Mouse (Mus musculus) cerebellum, adult 9-11 months (tissue): ENCODE data around the gene Clasp2.
"Not testable (repeated sequence)": the region's sequence is repeated elsewhere in the genome, so short reads cannot be mapped to it uniquely, and the experiment has no call there.

Experiments
- DNase-seq: peaks from one replicate; pipeline ENCODE4 v3.0.0; 2022

Gene Clasp2

DNA sequence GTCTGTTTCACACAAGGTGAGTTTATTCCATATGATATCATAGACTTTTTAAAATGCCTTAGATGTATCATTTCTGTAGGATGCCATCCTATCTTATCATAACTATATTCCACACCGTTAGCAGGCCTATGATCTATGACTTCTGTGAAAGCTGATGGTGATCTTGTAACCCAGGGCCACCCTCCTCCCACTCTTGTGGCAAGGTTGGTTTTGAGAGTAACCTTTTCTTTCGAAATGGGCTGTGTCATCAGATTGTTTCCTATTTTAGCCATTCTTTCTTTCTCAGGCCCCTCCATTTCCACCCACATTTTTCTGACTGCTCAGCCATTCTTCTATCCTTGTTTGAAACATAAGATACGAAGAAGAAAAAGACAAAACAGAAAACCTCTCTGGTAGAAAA, 88.9 kb downstream of the Clasp2 start:
- no peak for DNase-seq

DNA sequence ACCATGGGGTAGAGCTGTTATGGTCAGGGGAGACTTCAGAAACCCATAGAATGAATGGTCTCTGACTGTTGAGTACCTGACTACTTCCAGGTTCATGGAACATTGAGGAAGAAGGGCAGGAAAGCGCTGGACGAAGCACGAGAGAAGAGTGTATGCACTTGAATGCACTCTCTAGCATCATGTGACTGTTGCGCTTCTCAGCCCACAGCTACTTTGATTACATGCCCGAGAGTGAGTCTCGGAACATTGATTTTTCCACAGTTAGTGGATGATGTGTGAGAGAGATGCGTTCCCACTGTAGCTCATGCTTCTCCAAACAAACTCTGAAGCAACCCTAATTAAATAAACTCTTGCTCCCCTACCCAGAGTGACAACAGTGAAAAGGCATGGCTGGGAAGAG, 92.2 kb downstream of the Clasp2 start:
- DNase-seq, result no peak

DNA sequence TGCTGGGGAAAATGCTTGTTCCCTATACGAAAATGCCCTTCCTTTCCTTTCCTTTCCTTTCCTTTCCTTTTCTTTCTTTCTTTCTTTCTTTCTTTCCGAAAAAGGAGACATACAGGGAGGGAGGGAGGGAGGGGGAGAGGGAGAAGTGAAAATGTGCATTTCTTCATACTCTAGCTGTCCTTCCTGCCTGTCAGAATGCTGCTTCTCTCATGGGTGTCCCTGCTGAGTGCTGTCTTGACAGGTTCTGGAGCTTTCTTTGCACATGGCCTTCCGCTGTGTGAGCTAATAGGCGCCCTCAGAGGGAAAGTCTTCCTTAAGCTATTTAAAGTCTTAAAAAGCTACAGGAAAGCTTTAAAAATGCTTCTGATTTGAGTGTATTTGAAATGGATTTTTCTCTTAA, 95.7 kb downstream of the Clasp2 start:
- no peak for DNase-seq

DNA sequence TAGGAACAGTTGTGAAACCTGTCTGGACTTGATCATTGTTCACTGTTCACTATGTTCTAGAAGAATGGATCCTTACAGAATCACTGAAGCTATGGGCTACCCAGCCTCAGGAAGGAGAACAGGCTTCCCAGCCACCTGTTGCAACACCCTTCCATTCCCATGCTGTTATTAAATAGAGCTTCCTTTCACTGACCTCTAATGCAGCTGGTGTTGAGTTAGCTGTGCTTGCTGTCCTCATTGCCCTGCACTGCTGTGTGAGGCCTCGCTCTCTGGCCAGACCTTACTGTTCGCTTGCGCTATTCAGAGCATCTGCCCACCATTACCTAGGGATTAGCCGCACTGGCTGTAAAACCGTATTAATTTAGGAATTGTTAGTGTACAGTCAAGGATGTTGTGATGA, 96.2 kb downstream of the Clasp2 start:
- no peak for DNase-seq

DNA sequence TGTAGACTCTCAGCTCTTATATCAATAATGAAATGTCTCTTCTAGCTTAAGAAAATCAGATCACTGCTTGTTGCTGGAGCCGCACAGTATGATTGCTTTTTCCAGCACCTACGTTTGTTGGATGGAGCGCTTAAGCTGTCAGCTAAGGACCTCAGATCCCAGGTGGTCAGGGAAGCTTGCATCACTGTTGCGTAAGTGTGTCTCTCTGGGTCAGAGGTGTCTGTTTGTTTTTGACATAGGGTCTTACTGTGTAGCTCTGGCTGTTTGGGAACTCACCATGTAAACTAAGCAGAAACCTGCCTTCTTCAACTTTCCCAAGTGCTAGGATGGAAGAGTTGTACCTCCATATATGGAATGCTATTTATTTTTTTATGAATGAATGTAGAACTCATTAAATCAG, 102.8 kb downstream of the Clasp2 start:
- no peak for DNase-seq

DNA sequence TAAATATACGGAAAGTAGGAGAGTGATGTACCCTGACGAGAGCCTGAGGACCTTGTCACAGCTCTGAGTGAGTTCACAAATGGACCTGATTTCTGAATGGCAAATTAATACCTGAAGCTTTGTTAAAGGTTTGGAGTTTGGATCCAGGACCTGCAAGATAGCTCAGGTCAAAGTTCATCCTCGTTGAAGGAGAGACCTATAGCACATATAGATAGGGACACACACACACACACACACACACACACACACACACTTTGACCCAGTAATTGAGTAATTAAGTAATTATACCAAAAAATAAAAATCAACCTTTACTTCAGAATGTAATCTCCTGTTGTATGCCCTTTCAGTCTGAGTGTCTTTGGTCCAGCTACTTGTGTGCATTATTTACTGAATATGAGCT, 114.2 kb downstream of the Clasp2 start:
- DNase-seq, result no peak

DNA sequence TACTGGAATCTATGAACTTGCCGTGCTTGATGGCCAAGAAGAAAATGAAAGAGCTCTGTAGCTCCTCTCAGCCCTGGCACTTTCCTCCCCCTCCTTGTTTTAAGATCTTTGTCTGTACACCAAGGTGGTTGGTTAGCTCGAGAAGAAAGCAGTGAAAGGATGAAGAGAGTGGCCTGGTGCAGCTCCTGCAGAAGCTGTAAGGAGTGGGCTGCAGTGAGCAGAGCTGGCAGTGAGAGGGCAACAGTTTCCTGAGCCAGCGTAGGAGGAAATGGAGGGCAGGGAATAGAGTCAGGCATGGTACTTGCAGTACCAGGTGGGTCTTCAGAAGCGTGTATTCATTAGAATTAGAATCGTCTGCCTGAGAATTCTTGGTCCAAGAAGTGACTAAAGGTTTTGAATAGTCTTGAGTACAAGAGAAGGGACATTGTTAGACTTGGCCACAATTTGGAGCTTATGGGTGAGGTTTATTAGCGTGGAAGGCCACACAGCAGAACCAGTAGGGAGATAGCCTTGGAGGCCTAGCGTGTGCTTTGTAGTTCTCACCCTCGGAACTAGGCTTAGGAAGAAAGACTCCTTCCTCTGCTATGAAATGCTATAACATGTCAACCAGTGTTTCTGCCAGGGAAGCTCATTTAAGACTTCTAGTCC, 116.1 kb downstream of the Clasp2 start:
- DNase-seq, result no peak

DNA sequence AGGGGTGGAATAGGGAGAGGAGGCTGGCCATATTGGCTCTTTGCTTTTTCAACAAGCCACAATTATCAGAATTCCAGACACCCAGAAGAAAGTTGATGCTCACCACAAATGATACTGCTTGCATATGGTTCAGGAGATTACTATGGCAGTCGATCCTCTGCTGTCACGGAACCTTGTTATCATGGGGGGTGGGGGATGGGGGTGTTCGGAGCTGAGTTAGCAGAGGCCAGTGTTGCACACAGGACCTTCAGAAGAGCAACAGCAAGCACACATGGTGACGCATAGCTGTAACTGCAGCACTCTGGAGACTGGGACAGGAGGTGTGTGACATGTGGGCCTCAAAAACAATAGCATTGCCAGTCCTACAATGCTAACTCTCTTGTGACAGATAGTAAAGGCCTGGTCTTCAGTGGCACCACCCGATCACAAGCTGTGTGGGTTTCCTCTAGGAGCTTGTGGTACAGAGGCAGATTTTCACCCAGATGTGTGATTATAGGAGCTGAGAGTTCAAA, 116.7 kb downstream of the Clasp2 start:
- DNase-seq, result no peak

DNA sequence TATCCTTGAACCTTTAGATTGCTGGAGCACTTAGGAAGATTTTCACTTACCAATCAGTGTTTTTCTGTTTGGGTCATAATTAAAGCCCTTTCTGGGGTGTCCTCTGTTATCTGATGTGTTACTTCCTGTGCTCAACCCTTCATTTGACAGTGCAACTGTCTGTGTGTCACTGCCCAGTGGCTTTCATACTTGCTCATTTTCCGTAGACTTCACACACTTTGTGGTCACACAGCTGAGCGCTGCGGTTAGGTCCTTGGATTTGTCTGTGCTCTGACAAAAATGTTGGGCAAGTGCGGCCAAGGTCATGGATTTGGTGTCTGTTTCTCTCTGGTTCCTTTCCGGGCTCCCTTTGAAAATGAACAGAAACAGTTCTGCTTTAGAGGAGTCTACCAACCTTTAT, 118.1 kb downstream of the Clasp2 start:
- no peak for DNase-seq

DNA sequence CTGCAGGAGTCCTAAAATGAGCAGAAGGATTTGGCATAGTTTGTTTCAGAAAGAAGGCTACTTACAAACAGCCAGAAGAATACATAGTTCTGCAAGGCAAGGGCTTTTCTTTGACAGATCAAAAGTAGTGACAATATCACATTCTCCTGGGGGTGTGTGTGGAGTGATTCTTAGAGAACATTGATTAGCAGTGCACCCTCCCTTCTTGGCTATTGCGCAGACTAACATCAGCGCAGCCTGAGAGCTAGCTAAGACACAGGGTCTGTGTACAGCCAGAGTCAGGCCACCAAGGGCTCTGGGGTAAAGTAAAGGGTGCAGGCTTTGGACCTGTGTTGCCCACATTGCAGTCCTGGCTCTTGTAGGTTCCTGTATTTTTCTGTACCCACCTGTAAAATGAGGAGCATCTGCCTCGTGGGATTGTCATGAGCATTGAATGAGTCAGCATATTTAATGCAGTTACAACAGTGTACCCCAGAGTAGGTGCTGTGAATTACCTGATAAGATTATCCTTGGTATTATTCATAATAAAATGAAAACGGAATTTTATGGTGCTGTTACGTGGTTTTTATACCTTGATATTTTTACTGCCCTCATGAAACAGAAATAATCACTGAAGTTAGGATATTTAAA, 122.2 kb downstream of the Clasp2 start:
- no peak for DNase-seq

DNA sequence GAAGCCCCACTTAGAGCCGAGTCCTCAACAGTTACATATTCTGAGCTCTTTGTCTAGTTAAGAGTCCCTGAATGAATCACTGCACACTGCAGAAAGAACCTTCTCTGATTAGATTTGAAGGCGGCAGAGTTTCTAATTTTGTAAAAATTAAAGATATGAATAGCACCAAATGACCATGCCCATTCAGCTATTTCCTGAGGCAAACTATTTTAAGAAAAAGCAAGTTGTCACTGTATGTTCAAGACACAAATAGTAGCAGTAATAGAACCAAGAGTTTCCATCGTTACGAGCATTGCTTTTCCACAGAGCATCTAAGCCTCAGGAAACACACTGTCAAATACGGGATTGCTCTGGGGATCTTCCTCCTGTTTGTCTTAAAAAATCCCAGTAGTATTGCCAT, 126.7 kb downstream of the Clasp2 start:
- no peak for DNase-seq

DNA sequence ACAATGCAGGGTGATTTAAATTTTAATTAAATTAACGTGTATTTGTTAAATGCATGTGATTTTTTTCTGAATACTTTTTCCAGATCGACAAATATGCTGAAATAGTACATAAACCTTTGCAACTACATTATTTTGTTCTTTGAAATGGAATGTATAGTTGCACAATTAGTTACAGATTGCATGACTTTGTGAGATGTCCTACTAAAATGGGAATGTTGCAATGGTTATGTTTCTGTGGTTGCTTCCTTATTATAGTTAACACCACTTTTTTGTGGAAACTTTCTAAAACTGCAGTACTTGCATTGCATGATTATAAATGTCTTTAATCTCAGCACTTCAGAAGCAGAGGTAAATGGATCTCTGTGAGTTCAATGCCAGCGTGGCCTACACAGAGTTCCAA, 153.6 kb downstream of the Clasp2 start:
- no peak for DNase-seq

DNA sequence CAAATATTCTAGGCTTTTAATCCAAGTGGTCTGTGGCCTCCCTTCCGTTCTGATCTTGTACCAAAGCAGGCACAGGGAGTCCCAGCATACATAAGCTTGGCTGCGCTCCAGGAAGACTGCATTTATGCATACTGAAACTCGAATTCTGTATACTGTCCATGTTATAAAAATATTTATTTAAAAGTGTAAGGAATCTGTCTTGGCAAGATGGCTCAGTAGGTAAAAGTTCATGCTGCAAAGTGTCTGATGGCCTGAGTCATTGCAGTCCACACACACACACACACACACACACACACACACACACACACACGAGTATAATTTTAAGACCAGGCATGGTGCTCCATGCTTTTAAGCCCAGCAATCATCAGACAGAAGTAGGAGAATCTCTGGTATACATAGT, 161.9 kb downstream of the Clasp2 start:
- DNase-seq, result no peak

DNA sequence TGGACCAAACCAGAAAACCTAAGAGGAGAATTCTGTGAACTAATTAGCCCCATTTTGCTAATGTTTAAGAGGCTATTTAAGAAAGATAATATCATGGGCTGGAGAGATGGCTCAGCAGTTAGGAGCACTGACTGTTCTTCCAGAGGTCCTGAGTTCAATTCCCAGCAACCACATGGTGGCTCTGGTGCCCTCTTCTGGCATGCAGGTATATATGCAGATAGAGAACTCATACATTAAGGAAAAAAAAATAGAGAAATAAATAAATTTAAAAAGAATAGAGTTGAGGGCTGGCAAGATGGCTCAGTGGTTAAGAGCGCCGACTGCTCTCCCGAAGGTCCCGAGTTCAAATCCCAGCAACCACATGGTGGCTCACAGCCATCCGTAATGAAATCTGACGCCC, 163.0 kb downstream of the Clasp2 start:
- not testable (repeated sequence) for DNase-seq

DNA sequence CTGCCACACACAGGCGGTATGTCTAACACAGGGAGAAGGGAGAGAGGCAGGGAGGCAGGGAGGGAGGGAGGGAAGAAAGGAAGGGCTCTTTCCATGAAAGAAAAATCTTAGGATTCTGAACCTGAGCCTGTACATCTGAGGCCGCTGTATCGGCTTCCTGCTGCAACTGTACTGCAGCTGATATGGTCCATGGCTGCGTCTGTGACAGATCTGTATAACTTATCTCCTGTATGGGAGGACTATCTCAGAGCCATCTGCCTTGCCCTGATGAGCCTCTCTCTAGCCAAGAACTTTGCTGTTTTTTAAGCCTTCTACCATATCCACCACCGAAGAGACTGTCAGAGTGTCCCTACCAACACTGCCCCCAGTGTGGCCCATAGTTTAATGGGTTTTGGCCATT, 174.5 kb downstream of the Clasp2 start:
- DNase-seq, result no peak

DNA sequence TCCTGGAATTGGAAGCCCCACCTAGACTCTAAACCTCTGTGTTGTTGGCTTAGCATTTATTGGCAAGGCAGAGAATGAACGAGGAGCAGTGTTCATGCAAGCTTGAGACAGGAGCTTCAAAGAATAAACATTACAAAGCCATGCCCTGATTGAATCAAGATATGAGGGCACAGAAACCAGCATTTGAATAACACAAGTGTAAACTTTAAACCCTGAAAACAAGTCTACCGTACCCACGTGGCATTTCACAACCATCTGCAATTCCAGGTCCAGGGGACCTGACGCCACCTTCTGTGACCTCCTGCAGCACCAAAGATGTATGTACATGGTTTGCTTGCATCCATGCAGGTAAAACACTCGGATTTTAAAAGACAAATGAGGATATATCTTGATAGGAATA, 181.4 kb downstream of the Clasp2 start:
- no peak for DNase-seq

DNA sequence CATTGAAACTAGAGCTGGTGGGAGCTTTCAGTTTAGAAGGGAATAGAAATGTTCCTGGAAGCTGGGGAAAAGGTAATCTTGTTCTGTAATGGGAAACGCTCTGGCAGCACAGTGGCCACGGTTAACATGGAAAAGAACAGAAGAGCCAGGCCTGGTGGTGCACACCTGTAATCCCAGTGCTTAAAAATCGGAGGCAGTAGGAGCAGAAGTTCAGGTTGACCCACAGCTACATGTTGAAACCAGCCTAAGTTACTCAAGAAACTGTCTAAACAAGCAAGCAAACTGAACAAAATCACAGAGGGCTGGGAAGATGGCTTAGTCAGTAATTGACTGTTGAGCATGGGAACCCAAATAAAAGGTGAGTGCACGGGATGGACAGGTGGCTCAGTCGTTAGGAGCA, 183.6 kb downstream of the Clasp2 start:
- DNase-seq, result no peak

DNA sequence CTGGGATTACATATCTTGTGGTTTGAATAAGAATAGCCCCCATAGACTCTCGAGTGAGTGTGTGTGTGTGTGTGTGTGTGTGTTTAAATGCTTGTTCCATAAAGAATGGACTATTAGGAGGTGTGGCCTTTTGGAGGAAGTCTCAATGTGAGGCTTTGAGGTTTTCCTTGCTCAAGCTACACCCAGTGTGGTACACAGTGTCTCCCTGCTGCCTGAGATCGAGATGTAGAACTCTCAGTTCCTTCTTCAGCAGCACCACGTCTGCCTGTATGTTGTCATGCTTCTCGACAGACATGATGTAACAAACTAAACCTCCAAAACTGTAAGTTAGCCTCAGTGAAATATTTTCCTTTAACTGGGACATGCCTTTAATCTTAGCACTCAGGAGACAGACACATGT, 187.3 kb downstream of the Clasp2 start:
- no peak for DNase-seq

DNA sequence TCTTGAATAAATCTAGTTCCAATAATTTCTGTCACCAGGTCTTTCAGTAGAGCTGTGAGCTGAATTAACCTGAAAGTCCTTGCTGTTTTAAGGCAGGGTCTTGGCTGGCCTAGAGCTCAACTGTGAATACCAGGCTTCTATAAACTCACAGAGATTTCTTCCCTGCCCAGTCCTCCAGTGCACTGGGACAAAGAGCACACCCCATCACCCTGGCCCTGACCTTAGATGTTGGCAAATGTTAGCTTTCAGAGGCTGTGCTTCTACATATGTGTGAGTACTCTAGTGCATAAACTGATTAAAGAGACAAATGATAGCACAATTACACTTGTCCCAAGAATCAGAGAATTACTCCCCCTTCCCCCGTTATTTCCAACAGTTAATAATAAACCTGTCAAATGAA, 188.4 kb downstream of the Clasp2 start:
- no peak for DNase-seq

DNA sequence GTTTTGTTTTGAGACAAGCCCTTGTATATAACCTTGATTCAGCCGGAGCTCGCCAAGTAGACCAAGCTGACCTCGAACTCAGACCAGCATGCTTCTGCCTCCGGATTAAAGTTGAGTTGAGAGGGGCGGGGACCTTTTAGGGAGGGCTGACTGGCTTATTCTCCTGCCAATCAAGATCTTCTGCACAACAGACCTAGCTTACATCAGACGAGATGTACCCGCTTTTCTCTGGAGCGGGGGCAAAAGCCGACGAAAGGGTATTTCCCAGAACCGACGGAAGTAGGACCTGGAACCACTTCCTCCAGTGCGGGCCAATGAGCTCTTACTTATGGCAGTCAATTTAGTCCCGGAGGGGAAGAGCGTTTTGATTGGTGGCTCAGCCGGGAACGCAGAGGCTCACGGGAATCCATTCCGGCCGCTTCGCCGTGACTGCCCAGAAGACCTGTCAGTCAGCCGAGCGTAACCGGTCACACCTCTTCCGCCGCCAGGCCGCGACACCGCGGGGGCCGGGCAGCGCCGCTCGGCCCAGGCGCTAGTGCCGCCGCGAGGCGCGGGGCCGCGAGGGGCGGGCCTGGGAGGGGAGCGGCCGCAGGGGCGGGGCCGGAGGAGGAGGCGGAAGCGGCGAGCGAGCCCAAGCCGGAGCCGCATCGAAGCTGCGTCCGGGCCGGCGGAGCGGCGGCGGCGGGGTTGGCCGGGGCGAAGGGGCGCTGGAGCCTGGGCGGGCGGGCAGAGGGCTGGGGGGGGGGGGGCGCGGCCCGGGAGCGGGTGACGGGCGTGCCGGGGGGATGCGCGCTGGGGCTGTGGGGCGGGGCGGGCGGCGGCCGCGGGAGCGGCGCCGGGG, 189.5 kb downstream of the Clasp2 start, which contains the start of gene Ubp1:
Gene Ubp1 (plus strand): TSS at position 401 of the 841 bp plus-strand sequence.
- DNase-seq, result peak; percentile 99

DNA sequence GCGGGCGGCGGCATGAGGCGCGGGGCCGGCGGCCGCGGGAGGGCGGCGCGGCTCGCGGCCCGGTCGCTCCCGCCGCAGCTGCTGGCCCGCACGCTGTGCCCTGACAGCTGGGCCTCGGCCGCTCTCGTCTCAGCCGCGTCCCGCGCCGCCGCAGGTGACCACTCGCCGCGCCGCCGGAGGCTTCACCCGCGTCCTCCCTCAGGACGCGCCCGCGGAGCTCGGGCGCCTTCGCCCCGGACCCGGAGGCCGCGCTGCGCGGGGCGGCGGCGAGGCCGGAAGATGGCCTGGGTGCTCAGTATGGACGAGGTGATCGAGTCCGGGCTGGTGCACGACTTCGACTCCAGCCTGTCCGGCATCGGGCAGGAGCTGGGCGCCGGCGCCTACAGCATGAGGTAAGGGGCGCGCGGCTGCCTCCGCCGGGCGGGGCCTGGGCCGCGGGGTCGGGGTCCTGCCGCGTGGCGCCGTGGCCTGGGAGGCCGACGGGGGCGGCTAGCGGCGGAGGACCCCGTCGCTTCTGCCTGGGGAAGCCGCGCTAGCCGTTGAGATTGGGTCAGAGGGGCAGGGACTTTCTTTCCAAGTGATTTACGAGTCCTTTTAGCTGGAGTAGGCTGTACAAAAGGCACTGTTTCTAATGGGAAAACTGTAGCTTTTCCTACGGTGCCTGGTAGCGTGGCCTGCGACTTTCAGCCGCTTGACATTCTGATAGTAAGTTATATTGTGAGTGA, 190.3 kb downstream of the Clasp2 start:
- peak; percentile 62 for DNase-seq

DNA sequence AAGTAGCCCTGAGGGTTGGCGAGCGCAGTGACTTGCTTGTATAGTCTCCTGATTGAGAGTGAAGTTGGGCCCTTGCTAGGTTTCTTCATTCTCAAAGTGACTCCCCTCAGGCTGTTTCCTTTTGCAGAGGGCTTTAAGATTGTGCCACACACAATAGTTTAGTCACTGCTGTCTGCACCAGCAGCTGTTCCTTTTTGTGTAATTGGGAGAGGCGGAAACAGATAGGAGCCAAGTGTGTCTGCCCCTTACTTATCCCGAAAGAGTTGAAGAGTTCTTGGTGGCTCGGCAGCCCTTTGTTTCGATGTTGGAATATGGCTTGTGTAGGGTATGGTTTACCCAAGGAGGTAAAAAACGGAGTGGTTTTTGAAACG, 190.8 kb downstream of the Clasp2 start:
- no peak for DNase-seq

DNA sequence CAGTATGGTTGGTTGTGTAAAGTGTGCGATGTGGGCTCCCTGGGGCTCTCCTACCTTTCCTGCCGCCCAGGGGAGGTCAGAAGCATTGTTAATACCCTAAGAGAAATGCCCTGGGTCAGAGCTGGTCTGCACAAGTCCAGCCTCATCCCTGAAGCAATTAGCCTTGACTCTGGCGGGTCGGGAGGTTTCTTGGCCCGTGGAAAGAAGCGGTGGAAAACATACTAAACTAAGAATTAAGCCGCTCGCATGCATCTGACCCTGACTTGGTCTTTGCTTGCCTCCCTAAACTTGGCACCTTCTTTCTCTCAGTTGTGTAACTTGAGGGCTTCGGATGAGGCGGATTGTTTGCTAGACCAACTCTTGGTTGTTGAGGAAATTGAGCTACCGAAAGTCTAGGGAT, 191.2 kb downstream of the Clasp2 start:
- no peak for DNase-seq
